Mouse (Mus musculus): ENCODE measurements around the gene Fxr1. TPM values are rescaled to one million over a fixed set of nuclear protein-coding genes. Genes with fewer than 3 reads are reported as not detected.

Fxr1 gene
- polyA plus RNA-seq, 1 experiment = 49.1 TPM

- no peak overlapping the region for H3K27ac ChIP-seq (ENCODE audit: insufficient read depth, low read length)
- no peak overlapping the region for H3K4me3 ChIP-seq (ENCODE audit: insufficient read depth, low read length)
- H3K4me1 ChIP-seq (ENCODE audit: control insufficient read depth, insufficient read depth, low read length) = no peaks in the 10 kb centered on the region
- no peak for TF ChIP-seq CTCF (IDR thresholded peaks at IDR 0.05; ENCODE audit: extremely low read depth, insufficient read depth, low read length)
- TF ChIP-seq POLR2A (IDR thresholded peaks at IDR 0.05; ENCODE audit: extremely low read depth, insufficient read depth, low read length) = no peak
Observed at GRCm38 (mm10) chr3:34006301-34006700, 13.4 kb upstream of the Fxr1 start.

DNA sequence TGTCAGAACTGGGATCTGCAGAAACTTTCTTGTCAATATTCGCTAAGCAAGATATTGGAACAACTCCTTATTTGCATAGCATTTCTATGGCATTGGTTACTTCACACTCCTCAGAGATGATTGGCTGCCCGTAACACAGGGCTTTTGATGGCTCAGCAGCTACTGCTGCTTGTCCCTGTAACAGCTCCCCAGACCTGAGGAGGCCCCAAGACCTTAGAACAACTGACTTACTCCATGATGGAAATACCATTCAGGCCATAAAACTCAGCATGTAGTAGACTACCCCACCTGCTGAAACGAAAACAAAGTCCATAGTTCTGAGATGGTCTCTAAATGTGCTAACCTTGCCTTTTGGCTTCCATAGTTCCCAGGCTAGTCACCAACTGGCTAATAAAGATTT is 12.9 kb upstream of the Fxr1 start:
- Histone ChIP-seq H3K27ac (ENCODE audit: insufficient read depth, low read length) (no peak overlapping the region), H3K4me1 (ENCODE audit: control insufficient read depth, insufficient read depth, low read length) (no peaks in the 10 kb centered on the region), H3K4me3 (ENCODE audit: insufficient read depth, low read length) (no peak overlapping the region)
- TF ChIP-seq POLR2A (IDR thresholded peaks at IDR 0.05; ENCODE audit: extremely low read depth, insufficient read depth, low read length) (no peak), CTCF (IDR thresholded peaks at IDR 0.05; ENCODE audit: extremely low read depth, insufficient read depth, low read length) (no peak)

DNA sequence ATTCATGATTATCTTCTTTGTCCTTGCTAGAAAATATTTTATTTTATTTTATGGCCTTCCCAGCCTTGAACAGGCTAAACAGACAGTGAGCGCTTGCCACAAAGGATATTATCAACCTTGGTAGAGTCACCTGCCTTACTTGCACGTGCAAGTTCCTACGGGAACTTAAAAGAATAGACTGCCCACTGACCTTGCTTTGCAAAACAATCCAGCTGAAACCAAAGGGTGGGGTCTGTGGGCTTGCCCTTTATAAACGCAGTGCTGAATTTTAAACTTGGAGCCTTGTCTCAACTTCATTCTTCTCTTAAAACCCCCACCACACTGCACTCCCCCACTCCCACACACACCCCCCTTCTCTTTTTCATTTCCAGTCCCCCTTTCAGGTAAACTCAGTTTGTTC is 12.1 kb upstream of the Fxr1 start:
- TF ChIP-seq POLR2A (IDR thresholded peaks at IDR 0.05; ENCODE audit: extremely low read depth, insufficient read depth, low read length) = no peak
- TF ChIP-seq CTCF (IDR thresholded peaks at IDR 0.05; ENCODE audit: extremely low read depth, insufficient read depth, low read length) = no peak
- Histone ChIP-seq H3K4me1 (ENCODE audit: control insufficient read depth, insufficient read depth, low read length) (no peaks in the 10 kb centered on the region), H3K4me3 (ENCODE audit: insufficient read depth, low read length) (no peak overlapping the region), H3K27ac (ENCODE audit: insufficient read depth, low read length) (no peak overlapping the region)

DNA sequence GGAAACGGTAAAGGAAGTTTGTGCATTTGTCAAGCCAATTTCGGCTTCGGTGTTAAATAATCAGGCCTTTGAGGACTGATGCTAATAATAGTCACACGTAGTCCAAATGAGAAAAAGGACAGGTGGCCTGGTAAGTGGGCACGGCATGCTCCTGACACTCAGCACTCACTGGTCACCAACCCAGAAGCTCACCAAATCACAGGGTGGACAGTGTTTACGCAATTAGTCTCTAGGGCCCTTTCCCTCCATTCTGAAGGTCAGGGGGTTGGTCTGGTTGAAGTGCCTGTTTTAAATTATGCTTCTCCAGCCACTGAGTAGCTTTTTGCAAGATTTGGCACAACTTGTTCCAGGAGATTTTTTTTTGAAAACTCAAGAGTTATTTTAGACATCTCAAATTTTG is 11.6 kb upstream of the Fxr1 start:
- Histone ChIP-seq H3K4me3 (ENCODE audit: insufficient read depth, low read length) (no peak overlapping the region), H3K27ac (ENCODE audit: insufficient read depth, low read length) (no peak overlapping the region), H3K4me1 (ENCODE audit: control insufficient read depth, insufficient read depth, low read length) (no peaks in the 10 kb centered on the region)
- no peak for TF ChIP-seq CTCF (IDR thresholded peaks at IDR 0.05; ENCODE audit: extremely low read depth, insufficient read depth, low read length)

- peak overlapping the region; percentile 77 for H3K4me3 ChIP-seq (ENCODE audit: insufficient read depth, low read length)
- H3K4me1 ChIP-seq (ENCODE audit: control insufficient read depth, insufficient read depth, low read length) = peaks cover 1% of the 10 kb centered on the region; the same call in 1 of the 2 replicates
- TF ChIP-seq CTCF (IDR thresholded peaks at IDR 0.05; ENCODE audit: extremely low read depth, insufficient read depth, low read length) (no peak), POLR2A (IDR thresholded peaks at IDR 0.05; ENCODE audit: extremely low read depth, insufficient read depth, low read length) (no peak)
- no peak overlapping the region for H3K27ac ChIP-seq (ENCODE audit: insufficient read depth, low read length)
Observed at GRCm38 (mm10) chr3:34020382-34021258, 877 bp downstream of the Fxr1 start.

DNA sequence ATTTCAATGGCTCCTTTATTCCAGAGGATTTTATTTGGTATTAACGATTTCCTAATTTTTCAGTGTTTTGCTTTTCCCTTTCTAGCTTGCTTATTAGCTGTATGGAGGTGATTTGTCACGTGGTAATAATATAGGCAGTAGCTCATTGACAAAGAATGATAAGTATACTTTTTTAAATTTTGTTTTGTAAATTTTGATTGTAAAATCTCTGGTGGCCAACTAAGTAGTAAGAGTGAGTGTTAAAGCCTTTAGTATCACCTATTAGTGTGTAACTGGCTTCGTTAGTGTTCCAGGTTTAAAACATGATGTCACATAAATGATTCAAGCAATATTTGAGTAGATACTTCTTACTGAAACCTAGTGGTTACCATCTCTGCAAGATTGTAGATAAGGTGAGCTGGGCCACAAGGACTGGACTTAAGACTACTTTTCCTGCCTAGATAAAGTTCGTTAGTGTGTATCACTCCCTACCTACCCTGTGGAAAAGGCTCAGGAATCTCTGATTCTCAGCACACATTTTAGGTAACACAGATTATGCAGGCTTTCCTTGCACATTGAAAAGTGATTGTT is 1.6 kb downstream of the Fxr1 start:
- Histone ChIP-seq H3K4me1 (ENCODE audit: control insufficient read depth, insufficient read depth, low read length) (peaks cover 1% of the 10 kb centered on the region; the same call in 1 of the 2 replicates), H3K27ac (ENCODE audit: insufficient read depth, low read length) (no peak overlapping the region), H3K4me3 (ENCODE audit: insufficient read depth, low read length) (peak overlapping the region; percentile 25; the same call in 1 of the 2 replicates)
- TF ChIP-seq POLR2A (IDR thresholded peaks at IDR 0.05; ENCODE audit: extremely low read depth, insufficient read depth, low read length) = no peak

- Histone ChIP-seq H3K27ac (ENCODE audit: insufficient read depth, low read length) (no peak overlapping the region), H3K4me1 (ENCODE audit: control insufficient read depth, insufficient read depth, low read length) (peaks cover 2% of the 10 kb centered on the region; the same call in 1 of the 2 replicates), H3K4me3 (ENCODE audit: insufficient read depth, low read length) (no peak overlapping the region)
- no peak for TF ChIP-seq POLR2A (IDR thresholded peaks at IDR 0.05; ENCODE audit: extremely low read depth, insufficient read depth, low read length)
- TF ChIP-seq CTCF (IDR thresholded peaks at IDR 0.05; ENCODE audit: extremely low read depth, insufficient read depth, low read length) = no peak
Observed at GRCm38 (mm10) chr3:34028935-34029334, 9.2 kb downstream of the Fxr1 start.

DNA sequence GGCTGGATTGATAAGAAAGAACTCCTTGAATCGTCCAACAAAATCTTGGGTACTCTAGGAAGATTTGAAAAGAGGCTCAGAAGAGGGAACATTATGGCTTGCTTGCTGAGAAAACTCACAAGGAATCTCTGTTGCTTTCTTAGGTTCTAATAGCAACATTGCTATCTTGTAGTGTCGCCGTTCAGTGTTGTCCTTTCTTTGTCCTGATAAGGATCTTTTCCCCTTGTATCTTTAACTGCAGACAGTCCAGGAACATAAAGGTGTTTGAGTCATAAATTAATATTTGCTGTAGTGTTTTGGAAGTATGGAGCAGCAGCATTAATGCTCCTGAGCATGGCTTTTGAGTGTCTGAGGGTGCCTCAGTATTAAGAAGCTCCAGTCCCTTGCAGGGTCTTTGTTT is 10.9 kb downstream of the Fxr1 start:
- H3K27ac ChIP-seq (ENCODE audit: insufficient read depth, low read length) = no peak overlapping the region
- peaks cover 2% of the 10 kb centered on the region; the same call in 1 of the 2 replicates for H3K4me1 ChIP-seq (ENCODE audit: control insufficient read depth, insufficient read depth, low read length)
- TF ChIP-seq POLR2A (IDR thresholded peaks at IDR 0.05; ENCODE audit: extremely low read depth, insufficient read depth, low read length) = no peak
- TF ChIP-seq CTCF (IDR thresholded peaks at IDR 0.05; ENCODE audit: extremely low read depth, insufficient read depth, low read length) = no peak
- H3K4me3 ChIP-seq (ENCODE audit: insufficient read depth, low read length) = no peak overlapping the region

- TF ChIP-seq POLR2A (IDR thresholded peaks at IDR 0.05; ENCODE audit: extremely low read depth, insufficient read depth, low read length) (no peak), CTCF (IDR thresholded peaks at IDR 0.05; ENCODE audit: extremely low read depth, insufficient read depth, low read length) (no peak)
- Histone ChIP-seq H3K4me3 (ENCODE audit: insufficient read depth, low read length) (no peak overlapping the region), H3K27ac (ENCODE audit: insufficient read depth, low read length) (no peak overlapping the region), H3K4me1 (ENCODE audit: control insufficient read depth, insufficient read depth, low read length) (peaks cover 2% of the 10 kb centered on the region; the same call in 1 of the 2 replicates)
Observed at GRCm38 (mm10) chr3:34033720-34034364, 14.1 kb downstream of the Fxr1 start.
